Mouse (Mus musculus): Measurements from ENCODE around the gene Ddx27. TPM values are rescaled to one million over a fixed set of nuclear protein-coding genes. Genes with fewer than 3 reads are reported as not detected.
A peak's percentile ranks its signal among the peaks of the same experiment; 100 is the strongest.

Gene Ddx27
- total and polyA plus RNA-seq, 2 experiments, result 11.2 to 13.4 TPM

- TF ChIP-seq CTCF (IDR thresholded peaks at IDR 0.05; ENCODE audit: low read depth, low read length) (no peak), POLR2A (IDR thresholded peaks at IDR 0.05; ENCODE audit: extremely low read depth, insufficient read depth, low read length) (peak; percentile 99)
- peak within 1 kb of the TSS; percentile 91 for H3K4me3 ChIP-seq (ENCODE audit: insufficient read depth, low read depth, low read length)
- H3K36me3 ChIP-seq (ENCODE audit: control insufficient read depth, insufficient read depth, low read length), result peaks cover 17% of the 10 kb centered on the region; the same call in 1 of the 2 replicates
- H3K4me1 ChIP-seq (ENCODE audit: control insufficient read depth, insufficient read depth, low read length), result peaks cover 19% of the 10 kb centered on the region
- peaks cover 10% of the 10 kb centered on the region; the same call in 1 of the 2 replicates for H3K79me2 ChIP-seq (ENCODE audit: control insufficient read depth, insufficient read depth, low read length)
- peak within 1 kb of the TSS; percentile 84 for H3K27ac ChIP-seq (replicated peaks; ENCODE audit: insufficient read depth, low read depth, low read length)
- H3K9ac ChIP-seq (ENCODE audit: low read depth, low read length), result peak within 1 kb of the TSS; percentile 91
- DNase-seq (ENCODE audit: extremely low read depth, low read depth, low spot score), result peak; percentile 74
- no peaks in the 10 kb centered on the region for H3K27me3 ChIP-seq (ENCODE audit: control insufficient read depth, insufficient read depth, low read length)
- under 1% methylated on average over 54 of the region's 57 CpGs for WGBS
These were observed 48.2 kb downstream of the Ddx27 start, which contains the start of gene Znfx1 for GRCm38 (mm10) chr2:167062965-167063880. Znfx1 (minus strand) TSS chr2:167063015.

GRCm38 (mm10) chr2:167063906-167064496 is 49.0 kb downstream of the Ddx27 start:
- Histone ChIP-seq H3K27ac (replicated peaks; ENCODE audit: insufficient read depth, low read depth, low read length) (no peak overlapping the region), H3K36me3 (ENCODE audit: control insufficient read depth, insufficient read depth, low read length) (peaks cover 17% of the 10 kb centered on the region; the same call in 1 of the 2 replicates), H3K4me3 (ENCODE audit: insufficient read depth, low read depth, low read length) (no peak overlapping the region; the same call in 1 of the 2 replicates), H3K4me1 (ENCODE audit: control insufficient read depth, insufficient read depth, low read length) (peaks cover 19% of the 10 kb centered on the region), H3K27me3 (ENCODE audit: control insufficient read depth, insufficient read depth, low read length) (no peaks in the 10 kb centered on the region), H3K9ac (ENCODE audit: low read depth, low read length) (peak overlapping the region; percentile 7; the same call in 1 of the 2 replicates), H3K79me2 (ENCODE audit: control insufficient read depth, insufficient read depth, low read length) (peaks cover 10% of the 10 kb centered on the region; the same call in 1 of the 2 replicates)
- DNase-seq (ENCODE audit: extremely low read depth, low read depth, low spot score), result no peak
- WGBS, result 10% methylated on average over 7 of the region's 7 CpGs
- TF ChIP-seq POLR2A (IDR thresholded peaks at IDR 0.05; ENCODE audit: extremely low read depth, insufficient read depth, low read length) (no peak), CTCF (IDR thresholded peaks at IDR 0.05; ENCODE audit: low read depth, low read length) (no peak)

GRCm38 (mm10) chr2:167064601-167065295 is 49.8 kb downstream of the Ddx27 start:
- H3K79me2 ChIP-seq (ENCODE audit: control insufficient read depth, insufficient read depth, low read length), result peaks cover 10% of the 10 kb centered on the region; the same call in 1 of the 2 replicates
- 54% methylated on average over 9 of the region's 9 CpGs for WGBS
- peaks cover 15% of the 10 kb centered on the region for H3K4me1 ChIP-seq (ENCODE audit: control insufficient read depth, insufficient read depth, low read length)
- DNase-seq (ENCODE audit: extremely low read depth, low read depth, low spot score), result no peak
- H3K4me3 ChIP-seq (ENCODE audit: insufficient read depth, low read depth, low read length), result no peak overlapping the region
- H3K27me3 ChIP-seq (ENCODE audit: control insufficient read depth, insufficient read depth, low read length), result no peaks in the 10 kb centered on the region
- TF ChIP-seq POLR2A (IDR thresholded peaks at IDR 0.05; ENCODE audit: extremely low read depth, insufficient read depth, low read length) (no peak), CTCF (IDR thresholded peaks at IDR 0.05; ENCODE audit: low read depth, low read length) (no peak)
- no peak overlapping the region for H3K27ac ChIP-seq (replicated peaks; ENCODE audit: insufficient read depth, low read depth, low read length)
- peaks cover 17% of the 10 kb centered on the region; the same call in 1 of the 2 replicates for H3K36me3 ChIP-seq (ENCODE audit: control insufficient read depth, insufficient read depth, low read length)
- H3K9ac ChIP-seq (ENCODE audit: low read depth, low read length), result 0 out of 2 replicates have a peak overlapping the region, but pooled peaks have one; percentile 34

- DNase-seq (ENCODE audit: extremely low read depth, low read depth, low spot score), result no peak
- peaks cover 17% of the 10 kb centered on the region; the same call in 1 of the 2 replicates for H3K36me3 ChIP-seq (ENCODE audit: control insufficient read depth, insufficient read depth, low read length)
- no peaks in the 10 kb centered on the region for H3K27me3 ChIP-seq (ENCODE audit: control insufficient read depth, insufficient read depth, low read length)
- TF ChIP-seq POLR2A (IDR thresholded peaks at IDR 0.05; ENCODE audit: extremely low read depth, insufficient read depth, low read length), result no peak
- H3K4me1 ChIP-seq (ENCODE audit: control insufficient read depth, insufficient read depth, low read length), result peaks cover 9% of the 10 kb centered on the region
- H3K4me3 ChIP-seq (ENCODE audit: insufficient read depth, low read depth, low read length), result no peak overlapping the region
- H3K79me2 ChIP-seq (ENCODE audit: control insufficient read depth, insufficient read depth, low read length), result peaks cover 10% of the 10 kb centered on the region; the same call in 1 of the 2 replicates
- H3K27ac ChIP-seq (replicated peaks; ENCODE audit: insufficient read depth, low read depth, low read length), result no peak overlapping the region
- 95% methylated on average over 1 of the region's 1 CpGs for WGBS
- no peak overlapping the region for H3K9ac ChIP-seq (ENCODE audit: low read depth, low read length)
These were observed 51.0 kb downstream of the Ddx27 start for GRCm38 (mm10) chr2:167066031-167066430.

Data from liver, adult 2 months (tissue).